Mouse (Mus musculus) liver, embryonic 14 days (tissue): ENCODE data around the gene Rhox3e. TPM values are rescaled to one million over a fixed set of nuclear protein-coding genes. Genes with fewer than 3 reads are reported as not detected.

Experiments
- polyA plus RNA-seq: library from polyadenylated mRNA; depleted of rRNA; stranded (reverse); fragments of >200 nt; gene quantifications from 2 replicates; pipeline ENCODE4 v1.2.3, GENCODE M21; 2012; rRNA removed

The Rhox3e gene
- not detected in 2 replicates for polyA plus RNA-seq

GRCm38 (mm10) chrX:37541719-37542118, at the start of gene Rhox3e:
Gene Rhox3e (plus strand): TSS chrX:37542019.

DNA sequence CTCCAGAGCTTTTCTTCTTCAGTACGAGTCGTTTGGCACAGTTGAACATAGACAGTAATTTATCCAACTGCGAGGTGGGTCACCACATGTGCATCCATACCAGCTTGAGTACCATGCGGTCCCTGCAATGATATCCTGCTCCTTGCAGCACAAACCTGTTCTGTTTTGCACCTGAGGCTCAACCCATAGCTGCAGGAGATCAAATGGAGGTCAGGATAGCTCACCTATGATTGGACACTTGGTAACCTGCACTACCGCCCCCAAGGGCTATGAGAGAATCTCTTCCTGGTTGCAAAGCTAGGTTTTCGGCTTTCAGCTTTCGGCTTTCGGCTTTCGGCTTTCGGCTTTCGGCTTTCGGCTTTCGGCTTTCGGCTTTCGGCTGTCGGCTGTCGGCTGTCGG, 27.8 kb upstream of the Rhox3e start, which contains the start of gene Rhox4d:
Gene Rhox4d, plus strand, starts transcription at position 301 of the 400 bp plus-strand sequence.

GRCm38 (mm10) chrX:37530152-37530551, 11.7 kb upstream of the Rhox3e start, which contains the start of gene Rhox2e:
Gene Rhox2e (plus strand): TSS chrX:37530452.

GRCm38 (mm10) chrX:37557112-37557511, 15.3 kb downstream of the Rhox3e start, which contains the start of gene Rhox4e:
Gene Rhox4e (plus strand): TSS chrX:37557412.

GRCm38 (mm10) chrX:37571105-37571504, 29.3 kb downstream of the Rhox3e start, which contains the start of gene Rhox2f:
Gene Rhox2f (plus strand): TSS chrX:37571405.

DNA sequence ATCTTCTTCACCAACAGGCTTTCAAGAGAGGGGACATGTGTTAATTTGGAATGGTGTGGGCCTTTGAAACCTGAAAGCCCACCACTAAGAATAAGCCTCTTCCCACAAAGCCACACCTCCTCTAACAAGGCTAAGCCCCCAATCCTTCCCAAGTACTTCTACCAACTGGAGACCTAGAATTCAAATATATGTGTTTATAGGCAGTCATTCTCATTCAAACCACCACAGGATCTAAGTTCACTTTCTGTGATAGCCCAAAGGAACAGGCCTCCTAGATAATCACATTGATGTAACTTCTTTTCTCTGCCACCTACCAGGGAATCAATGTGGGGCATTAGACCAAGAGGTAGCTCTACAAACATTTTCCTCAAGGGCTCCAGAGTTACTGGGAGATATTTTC, 38.9 kb downstream of the Rhox3e start, which contains the start of gene Rhox3f:
Gene Rhox3f, plus strand, starts transcription at position 301 of the 400 bp plus-strand sequence.

Other genes starting within 250 kb of the Rhox3e start
- not detected in 2 replicates for gene Rhox3a2, start 162.0 kb upstream of the Rhox3e start, polyA plus RNA-seq
- not detected in 2 replicates for gene Rhox4a2, start 151.2 kb upstream of the Rhox3e start, polyA plus RNA-seq
- not detected in 2 replicates for gene Rhox2b, start 130.0 kb upstream of the Rhox3e start, polyA plus RNA-seq
- gene Rhox4b, start 109.5 kb upstream of the Rhox3e start, polyA plus RNA-seq = 0.02 TPM in 1 of 2 replicates, not detected in the other
- not detected in 2 replicates for gene Rhox2c, start 88.3 kb upstream of the Rhox3e start, polyA plus RNA-seq
- not detected in 2 replicates for gene Rhox3c, start 83.4 kb upstream of the Rhox3e start, polyA plus RNA-seq
- not detected in 2 replicates for gene Rhox4c, start 61.7 kb upstream of the Rhox3e start, polyA plus RNA-seq
- gene Rhox2d, start 48.6 kb upstream of the Rhox3e start, polyA plus RNA-seq = not detected in 2 replicates
- gene Rhox4d, start 27.7 kb upstream of the Rhox3e start, polyA plus RNA-seq = not detected in 2 replicates
- gene Rhox2e, start 11.6 kb upstream of the Rhox3e start, polyA plus RNA-seq = not detected in 2 replicates
- not detected in 2 replicates for gene Rhox4e, start 15.4 kb downstream of the Rhox3e start, polyA plus RNA-seq
- gene Rhox2f, start 29.4 kb downstream of the Rhox3e start, polyA plus RNA-seq = not detected in 2 replicates
- gene Rhox3f, start 39.0 kb downstream of the Rhox3e start, polyA plus RNA-seq = not detected in 2 replicates
- gene Rhox4f, start 65.7 kb downstream of the Rhox3e start, polyA plus RNA-seq = not detected in 2 replicates
- gene Rhox3g, start 86.6 kb downstream of the Rhox3e start, polyA plus RNA-seq = not detected in 2 replicates
- gene Rhox2g, start 101.5 kb downstream of the Rhox3e start, polyA plus RNA-seq = not detected in 2 replicates
- gene Rhox4g, start 109.3 kb downstream of the Rhox3e start, polyA plus RNA-seq = not detected in 2 replicates
- gene Rhox3h, start 126.7 kb downstream of the Rhox3e start, polyA plus RNA-seq = not detected in 2 replicates
- not detected in 2 replicates for gene Rhox2h, start 131.3 kb downstream of the Rhox3e start, polyA plus RNA-seq